Mouse (Mus musculus) megakaryocyte progenitor cell, adult 5-6 weeks (primary cell): ENCODE measurements around the gene Nup98. TPM values are rescaled to one million over a fixed set of nuclear protein-coding genes. Genes with fewer than 3 reads are reported as not detected.

ENCODE experiments used
- ATAC-seq: replicated peaks from 2 replicates; pipeline ENCODE4 v1.8.0; 2016; ENCODE audit warnings: mild to moderate bottlenecking, moderate TSS enrichment, inconsistent platforms; ENCODE audit not compliant: poor library complexity
- total RNA-seq, 2 experiments: library from RNA; stranded (forward) in 1 of 2; stranded (reverse) in 1 of 2; fragments of 157-497, 149-512 nt in 1 of 2; fragments of 200-1000 nt in 1 of 2; gene quantifications; 2 replicates each; pipeline versions ENCODE4 v1.2.3 to v1.2.4; 2015 to 2017

The Nup98 gene
- total RNA-seq (2015) (75.3 TPM in 2 replicates), total RNA-seq (2017) (41.3 and 46.1 TPM in 2 replicates)

- peak; percentile 88 for ATAC-seq
These were observed at the start of gene Nup98, which contains the start of gene Pgap2 for GRCm38 (mm10) chr7:102209756-102210721. Gene Nup98 (minus strand): TSS chr7:102210176. Gene Pgap2 (plus strand): TSS chr7:102210208.

GRCm38 (mm10) chr7:102258753-102259152 is 48.8 kb upstream of the Nup98 start:
- ATAC-seq = no peak

GRCm38 (mm10) chr7:102258189-102258588 is 48.2 kb upstream of the Nup98 start:
- ATAC-seq = peak; percentile 77

GRCm38 (mm10) chr7:102256636-102257035 is 46.7 kb upstream of the Nup98 start:
- ATAC-seq = no peak

GRCm38 (mm10) chr7:102255954-102256353 is 46.0 kb upstream of the Nup98 start, which contains the start of gene Rhog:
Gene Rhog (minus strand): TSS chr7:102256054.
- ATAC-seq = no peak

- ATAC-seq = no peak
These were observed 43.7 kb upstream of the Nup98 start for GRCm38 (mm10) chr7:102253631-102254030.

- ATAC-seq = peak; percentile 52
These were observed 40.7 kb upstream of the Nup98 start for GRCm38 (mm10) chr7:102250631-102251214.

GRCm38 (mm10) chr7:102249896-102250630 is 40.1 kb upstream of the Nup98 start:
- ATAC-seq = peak; percentile 24

- 0 out of 2 replicates have a peak, but pooled peaks have one; percentile 3 for ATAC-seq
These were observed 39.5 kb upstream of the Nup98 start for GRCm38 (mm10) chr7:102249531-102249895.

GRCm38 (mm10) chr7:102248691-102249404 is 38.9 kb upstream of the Nup98 start:
- peak; percentile 33 for ATAC-seq

- 0 out of 2 replicates have a peak, but pooled peaks have one; percentile 1 for ATAC-seq
These were observed 37.2 kb upstream of the Nup98 start for GRCm38 (mm10) chr7:102246956-102247797.

- no peak for ATAC-seq
These were observed 36.3 kb upstream of the Nup98 start for GRCm38 (mm10) chr7:102246265-102246664.

- ATAC-seq = no peak
These were observed 35.8 kb upstream of the Nup98 start for GRCm38 (mm10) chr7:102245775-102246174.

GRCm38 (mm10) chr7:102244782-102245535 is 35.0 kb upstream of the Nup98 start:
- no peak for ATAC-seq

GRCm38 (mm10) chr7:102243870-102244269 is 33.9 kb upstream of the Nup98 start:
- ATAC-seq = peak; percentile 51

- ATAC-seq = no peak
These were observed 32.9 kb upstream of the Nup98 start for GRCm38 (mm10) chr7:102242917-102243316.

- ATAC-seq = peak; percentile 10
These were observed 32.4 kb upstream of the Nup98 start for GRCm38 (mm10) chr7:102242371-102242770.

GRCm38 (mm10) chr7:102239591-102239990 is 29.6 kb upstream of the Nup98 start:
- ATAC-seq = no peak
